Mouse (Mus musculus) kidney, adult 2 months (tissue): ENCODE measurements at regions not wholly inside any gene's neighbourhood (a gene's known extent, or its start where the extent isn't known, plus 50 kb on each side); places are given as distances from the start of the nearest gene placed in this dataset.

Source experiments
- DNase-seq: peaks from one replicate; pipeline ENCODE4 v3.0.0; 2021
- H3K27ac ChIP-seq: fragments of 200-500 bp; 2 replicates; pipeline ENCODE4 v1.5.1; 2012; ENCODE audit warnings: low read depth, low read length, control low read depth, inconsistent platforms; ENCODE audit not compliant: insufficient read depth
- H3K27me3 ChIP-seq: fragments of 200-500 bp; replicated peaks from 2 replicates; pipeline ENCODE4 v1.6.1; 2012; ENCODE audit warnings: mild to moderate bottlenecking, moderate library complexity, low read length, inconsistent platforms; ENCODE audit not compliant: control insufficient read depth, insufficient read depth
- H3K36me3 ChIP-seq: fragments of 200-500 bp; 2 replicates; pipeline ENCODE4 v1.6.1; 2012; ENCODE audit warnings: mild to moderate bottlenecking, moderate library complexity, low read length, inconsistent platforms; ENCODE audit not compliant: control insufficient read depth, insufficient read depth
- H3K4me1 ChIP-seq: fragments of 200-500 bp; 2 replicates; pipeline ENCODE4 v1.6.1; 2011; ENCODE audit warnings: low read length; ENCODE audit not compliant: control insufficient read depth, insufficient read depth
- H3K4me3 ChIP-seq: fragments of 200-500 bp; 2 replicates; pipeline ENCODE4 v1.5.1; 2011; ENCODE audit warnings: mild to moderate bottlenecking, low read depth, low read length, control low read depth; ENCODE audit not compliant: insufficient read depth
- CTCF ChIP-seq: fragments of 200-500 bp; conservative IDR thresholded peaks from 2 replicates; pipeline ENCODE4 v1.5.1; 2011; ENCODE audit warnings: low read depth, mild to moderate bottlenecking, control low read depth, low read length, moderate library complexity, mixed read lengths; ENCODE audit not compliant: insufficient read depth, insufficient read length
- POLR2A ChIP-seq: fragments of 200-500 bp; IDR thresholded peaks from one replicate; pipeline ENCODE4 v1.6.1; 2011; ENCODE audit warnings: low read depth, low read length, control low read depth
- WGBS: fragments of 180-500 bp; shearing (Covaris S2); methylation state at CpG from one replicate; pipeline ENCODE4 v1.1.7; 2018; 5-methylcytosine and 5-hydroxymethylcytosine counted together

DNA sequence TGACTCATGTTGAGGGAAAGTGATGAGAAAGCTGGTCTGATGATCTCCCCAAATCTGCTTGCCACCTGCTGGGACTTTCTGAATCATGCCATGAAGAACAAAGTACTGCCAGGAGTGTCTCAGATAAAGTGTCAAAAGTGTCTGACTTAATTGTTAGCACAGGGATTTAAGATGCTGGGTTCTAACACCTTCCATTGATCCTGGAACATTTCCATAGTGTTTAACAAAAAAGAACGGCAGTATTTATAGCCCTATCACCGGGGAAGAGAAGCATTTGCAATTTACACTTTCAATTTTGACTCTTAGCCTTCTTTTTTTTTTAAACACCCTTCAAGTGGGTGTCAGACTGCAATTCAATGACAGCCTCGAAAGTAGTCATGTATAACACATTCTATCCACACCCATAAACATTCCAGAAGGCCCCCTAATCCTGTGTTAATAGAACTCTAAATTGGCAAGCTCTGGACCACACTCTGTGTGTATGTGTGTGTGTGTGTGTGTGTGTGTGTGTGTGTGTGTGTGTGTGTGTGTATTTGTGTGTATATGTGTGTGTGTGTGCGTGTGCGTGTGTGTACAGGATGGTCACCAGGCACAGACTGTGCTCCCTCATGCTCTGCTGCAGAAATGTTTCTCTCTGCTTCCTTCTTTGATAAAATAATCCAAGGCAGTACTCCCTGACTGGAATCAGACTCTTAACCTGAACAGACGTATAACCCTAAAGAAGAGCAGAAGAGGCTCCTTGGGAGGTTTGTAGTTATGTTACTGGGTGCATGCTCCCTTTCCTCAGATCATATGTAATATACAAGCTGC lies 313.2 kb downstream of the Rnd3 start:
- Histone ChIP-seq H3K27ac (no peak overlapping the region), H3K4me3 (no peak overlapping the region), H3K27me3 (no peaks in the 10 kb centered on the region), H3K36me3 (no peaks in the 10 kb centered on the region), H3K4me1 (no peaks in the 10 kb centered on the region; the same call in 1 of the 2 replicates)
- TF ChIP-seq POLR2A = no peak
- TF ChIP-seq CTCF = no peak
- 63% methylated on average over 6 of the region's 6 CpGs for WGBS
- no peak for DNase-seq

DNA sequence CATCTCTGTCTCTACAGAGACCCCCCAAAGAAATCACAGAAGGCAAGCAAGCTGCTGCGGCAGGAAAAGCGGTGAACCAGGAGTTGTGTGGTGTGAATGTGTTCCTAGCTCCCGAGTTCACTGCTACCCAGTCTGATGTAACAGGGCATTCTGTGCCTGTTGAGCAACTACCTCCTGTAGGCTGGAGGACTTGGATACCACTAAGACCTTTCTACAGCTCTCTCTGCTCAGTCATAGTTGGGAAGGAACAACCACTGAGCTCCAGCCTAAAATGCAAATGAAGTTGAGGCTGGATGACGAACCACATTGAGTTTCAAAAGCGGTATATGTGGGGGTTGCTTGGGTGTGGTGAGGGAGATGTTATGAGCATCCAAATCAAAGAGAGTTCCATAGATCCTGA lies 315.1 kb downstream of the Rnd3 start:
- H3K4me3 ChIP-seq = no peak overlapping the region
- H3K27me3 ChIP-seq = no peaks in the 10 kb centered on the region
- WGBS = 91% methylated on average over 5 of the region's 5 CpGs
- H3K36me3 ChIP-seq = no peaks in the 10 kb centered on the region
- TF ChIP-seq POLR2A = no peak
- no peak for TF ChIP-seq CTCF
- no peak overlapping the region for H3K27ac ChIP-seq
- DNase-seq = no peak
- no peaks in the 10 kb centered on the region; the same call in 1 of the 2 replicates for H3K4me1 ChIP-seq

DNA sequence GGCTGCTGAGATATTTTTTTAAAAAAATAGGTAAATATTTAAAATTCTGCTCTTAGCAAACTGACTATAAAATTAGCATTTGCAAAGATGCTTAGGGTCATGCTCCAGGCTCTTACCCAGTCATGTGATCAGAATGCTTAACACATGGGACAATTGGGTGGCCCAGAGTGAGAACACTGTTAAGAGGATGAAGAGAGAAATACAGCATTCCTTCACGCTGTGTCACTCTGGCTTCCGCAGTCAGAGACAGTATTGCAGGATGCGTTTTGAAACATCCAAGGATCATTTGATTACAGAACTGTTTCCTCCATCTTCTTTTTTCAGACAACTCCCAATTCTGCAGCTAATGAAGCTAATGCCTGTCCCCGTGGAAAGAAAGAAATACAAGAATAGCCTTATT lies 316.4 kb downstream of the Rnd3 start:
- DNase-seq = no peak
- no peak for TF ChIP-seq CTCF
- no peak for TF ChIP-seq POLR2A
- Histone ChIP-seq H3K4me3 (no peak overlapping the region), H3K4me1 (no peaks in the 10 kb centered on the region; the same call in 1 of the 2 replicates), H3K27me3 (no peaks in the 10 kb centered on the region), H3K36me3 (no peaks in the 10 kb centered on the region), H3K27ac (no peak overlapping the region)
- 86% methylated on average over 4 of the region's 4 CpGs for WGBS

DNA sequence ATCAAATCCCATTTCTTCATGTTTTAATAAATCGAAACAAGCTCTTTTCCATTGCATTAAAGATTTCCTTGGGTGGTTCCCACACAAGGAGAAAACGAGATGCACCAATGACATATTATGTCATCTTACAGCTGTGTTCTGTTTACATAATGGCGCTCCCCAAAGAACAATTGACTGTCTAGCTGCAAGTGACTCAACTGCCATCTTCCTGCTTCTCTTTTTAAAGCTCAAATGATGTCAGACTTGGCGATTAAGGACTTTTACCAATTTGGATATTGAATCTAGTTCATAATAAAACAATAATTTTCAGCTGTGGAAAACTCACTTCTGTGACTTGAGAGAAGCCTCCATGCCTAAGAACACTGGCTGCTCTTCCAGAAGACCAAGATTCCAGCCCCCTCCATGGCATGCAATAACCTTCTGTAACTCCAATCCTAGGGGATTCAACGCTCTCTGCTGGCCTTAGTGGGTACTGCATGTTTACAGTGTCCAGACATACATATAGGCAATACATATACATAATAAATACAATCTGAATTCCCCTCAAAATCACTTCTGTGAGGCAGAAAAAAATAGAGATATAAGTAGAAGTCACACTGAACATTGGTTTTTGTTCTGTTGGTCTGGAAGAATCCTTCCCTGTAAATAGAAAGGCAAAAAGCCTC lies 318.7 kb downstream of the Rnd3 start:
- 73% methylated on average over 5 of the region's 5 CpGs for WGBS
- no peaks in the 10 kb centered on the region for H3K36me3 ChIP-seq
- H3K27me3 ChIP-seq = no peaks in the 10 kb centered on the region
- H3K27ac ChIP-seq = no peak overlapping the region
- TF ChIP-seq POLR2A (no peak), CTCF (peak; percentile 12; the same call in 1 of the 2 replicates)
- H3K4me3 ChIP-seq = no peak overlapping the region
- DNase-seq = no peak
- H3K4me1 ChIP-seq = no peaks in the 10 kb centered on the region; the same call in 1 of the 2 replicates

DNA sequence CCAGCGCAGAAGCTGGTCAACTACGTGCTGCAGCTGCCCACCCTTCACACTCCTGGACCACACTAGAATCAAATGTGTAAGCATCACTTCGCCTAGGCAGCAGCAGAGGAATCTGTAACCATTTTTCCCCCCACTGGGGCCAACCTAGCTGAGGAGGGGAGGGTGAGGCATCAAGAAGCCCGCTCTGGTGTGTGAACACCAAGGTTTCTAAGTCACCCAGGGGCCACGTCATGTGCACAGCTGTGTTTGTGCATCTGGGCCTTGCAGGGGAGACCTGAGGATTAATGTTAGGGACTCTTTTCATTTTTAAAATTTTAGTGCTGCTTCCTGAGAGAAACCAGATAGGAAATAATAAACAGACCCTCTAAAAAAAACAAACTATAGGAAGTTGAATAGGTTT lies 321.8 kb downstream of the Rnd3 start:
- 90% methylated on average over 5 of the region's 5 CpGs for WGBS
- no peak overlapping the region for H3K27ac ChIP-seq
- DNase-seq = no peak
- no peaks in the 10 kb centered on the region for H3K27me3 ChIP-seq
- no peak overlapping the region for H3K4me3 ChIP-seq
- H3K36me3 ChIP-seq = no peaks in the 10 kb centered on the region
- no peaks in the 10 kb centered on the region for H3K4me1 ChIP-seq
- TF ChIP-seq POLR2A (no peak), CTCF (no peak)

DNA sequence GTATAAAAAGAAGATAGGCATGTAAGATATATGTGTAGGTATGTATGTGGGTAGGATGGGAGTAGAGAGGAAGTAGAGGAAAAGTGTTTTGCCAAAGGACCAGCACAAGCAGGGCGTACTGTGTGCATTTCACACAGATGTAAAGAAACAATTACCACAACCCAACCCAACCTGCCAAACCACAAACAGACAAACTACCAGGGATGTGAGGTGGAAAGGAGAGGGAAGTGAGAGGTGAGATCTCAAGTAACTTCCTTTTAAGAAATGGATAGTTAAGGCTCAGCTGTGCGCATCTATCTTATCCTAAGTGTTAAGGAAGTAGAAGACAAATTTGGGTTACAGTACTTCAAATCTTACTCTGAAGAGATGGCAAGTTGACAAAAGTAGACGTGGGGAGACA lies 322.4 kb downstream of the Rnd3 start:
- no peak for TF ChIP-seq POLR2A
- Histone ChIP-seq H3K4me1 (no peaks in the 10 kb centered on the region), H3K27me3 (no peaks in the 10 kb centered on the region), H3K36me3 (no peaks in the 10 kb centered on the region), H3K27ac (no peak overlapping the region), H3K4me3 (no peak overlapping the region)
- DNase-seq = no peak
- WGBS = 81% methylated on average over 3 of the region's 3 CpGs

DNA sequence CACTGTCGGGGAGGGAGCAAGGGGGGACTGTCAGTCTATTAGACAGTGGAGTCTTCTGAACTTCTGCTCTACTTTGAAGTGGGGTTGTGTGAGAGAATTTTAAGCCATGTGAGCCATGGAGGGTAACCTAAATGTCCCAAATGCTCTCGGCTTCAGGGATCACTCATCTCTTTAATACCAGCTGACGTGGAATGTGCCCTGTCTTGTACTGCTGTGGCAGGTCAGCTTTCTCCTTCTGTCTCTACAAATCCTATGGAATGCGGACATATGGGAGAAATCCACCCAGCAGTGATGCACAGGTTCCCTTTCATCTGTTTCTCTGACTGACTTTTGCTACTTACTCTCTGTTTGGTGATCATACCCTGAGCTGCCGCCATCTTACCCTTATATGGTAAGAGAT lies 323.3 kb downstream of the Rnd3 start:
- TF ChIP-seq CTCF (no peak), POLR2A (no peak)
- Histone ChIP-seq H3K27ac (no peak overlapping the region), H3K36me3 (no peaks in the 10 kb centered on the region), H3K4me3 (no peak overlapping the region), H3K27me3 (no peaks in the 10 kb centered on the region), H3K4me1 (no peaks in the 10 kb centered on the region)
- 95% methylated on average over 5 of the region's 5 CpGs for WGBS
- DNase-seq = no peak
